Mouse (Mus musculus) embryo, embryonic 11.5 days (tissue): ENCODE measurements around the gene Rgs3.

ENCODE experiments used
- DNase-seq: peaks from one replicate; pipeline ENCODE4 v3.0.0-alpha.2; 2012; ENCODE audit warnings: low read depth, low spot score

Rgs3 gene

GRCm38 (mm10) chr4:62627331-62627730 lies 67.7 kb downstream of the Rgs3 start:
- DNase-seq = no peak

- no peak for DNase-seq
Measured at GRCm38 (mm10) chr4:62628547-62628946, 68.9 kb downstream of the Rgs3 start.

- DNase-seq = no peak
Measured at GRCm38 (mm10) chr4:62629461-62629860, 69.8 kb downstream of the Rgs3 start.

- DNase-seq = no peak
Measured at GRCm38 (mm10) chr4:62629905-62630304, 70.3 kb downstream of the Rgs3 start.

- no peak for DNase-seq
Measured at GRCm38 (mm10) chr4:62633243-62633642, 73.6 kb downstream of the Rgs3 start.

GRCm38 (mm10) chr4:62634054-62634591 lies 74.5 kb downstream of the Rgs3 start:
- no peak for DNase-seq

- no peak for DNase-seq
Measured at GRCm38 (mm10) chr4:62634840-62635239, 75.2 kb downstream of the Rgs3 start.

GRCm38 (mm10) chr4:62636047-62636446 lies 76.4 kb downstream of the Rgs3 start:
- no peak for DNase-seq

GRCm38 (mm10) chr4:62637856-62638604 lies 78.4 kb downstream of the Rgs3 start:
- DNase-seq = no peak

- no peak for DNase-seq
Measured at GRCm38 (mm10) chr4:62640496-62641229, 81.0 kb downstream of the Rgs3 start.

- no peak for DNase-seq
Measured at GRCm38 (mm10) chr4:62641230-62641589, 81.6 kb downstream of the Rgs3 start.

- no peak for DNase-seq
Measured at GRCm38 (mm10) chr4:62641656-62642055, 82.0 kb downstream of the Rgs3 start.

GRCm38 (mm10) chr4:62643401-62643800 lies 83.8 kb downstream of the Rgs3 start:
- no peak for DNase-seq

- DNase-seq = no peak
Measured at GRCm38 (mm10) chr4:62644031-62644793, 84.6 kb downstream of the Rgs3 start.

- DNase-seq = no peak
Measured at GRCm38 (mm10) chr4:62646556-62647248, 87.1 kb downstream of the Rgs3 start.

- no peak for DNase-seq
Measured at GRCm38 (mm10) chr4:62648848-62649247, 89.2 kb downstream of the Rgs3 start.

GRCm38 (mm10) chr4:62649536-62650230 lies 90.0 kb downstream of the Rgs3 start:
- DNase-seq = no peak

- DNase-seq = no peak
Measured at GRCm38 (mm10) chr4:62651179-62651760, 91.6 kb downstream of the Rgs3 start.

GRCm38 (mm10) chr4:62652215-62652614 lies 92.6 kb downstream of the Rgs3 start:
- DNase-seq = no peak

GRCm38 (mm10) chr4:62652921-62653757 lies 93.5 kb downstream of the Rgs3 start:
- no peak for DNase-seq
